Mouse (Mus musculus) fat pad, adult 2 months (tissue): Measurements from ENCODE around the gene Tfcp2l1.

Experiments
- DNase-seq: peaks from one replicate; pipeline ENCODE4 v3.0.0-alpha.2; 2011; ENCODE audit warnings: low read depth, low spot score; ENCODE audit errors: extremely low read depth

Gene Tfcp2l1

GRCm38 (mm10) chr1:118727075-118727474, 99.3 kb downstream of the Tfcp2l1 start:
- DNase-seq, result no peak

- no peak for DNase-seq
Measured at GRCm38 (mm10) chr1:118728796-118729195, 101.1 kb downstream of the Tfcp2l1 start.
